Mouse (Mus musculus) right cerebral cortex, postnatal 25 days (tissue): ENCODE results near the gene Tmem39b.
"Not testable (repeated sequence)": the region's sequence is repeated elsewhere in the genome, so short reads cannot be mapped to it uniquely, and the experiment has no call there.

Experiments used
- DNase-seq: peaks from one replicate; pipeline ENCODE4 v3.0.0; 2022

Gene Tmem39b

DNA sequence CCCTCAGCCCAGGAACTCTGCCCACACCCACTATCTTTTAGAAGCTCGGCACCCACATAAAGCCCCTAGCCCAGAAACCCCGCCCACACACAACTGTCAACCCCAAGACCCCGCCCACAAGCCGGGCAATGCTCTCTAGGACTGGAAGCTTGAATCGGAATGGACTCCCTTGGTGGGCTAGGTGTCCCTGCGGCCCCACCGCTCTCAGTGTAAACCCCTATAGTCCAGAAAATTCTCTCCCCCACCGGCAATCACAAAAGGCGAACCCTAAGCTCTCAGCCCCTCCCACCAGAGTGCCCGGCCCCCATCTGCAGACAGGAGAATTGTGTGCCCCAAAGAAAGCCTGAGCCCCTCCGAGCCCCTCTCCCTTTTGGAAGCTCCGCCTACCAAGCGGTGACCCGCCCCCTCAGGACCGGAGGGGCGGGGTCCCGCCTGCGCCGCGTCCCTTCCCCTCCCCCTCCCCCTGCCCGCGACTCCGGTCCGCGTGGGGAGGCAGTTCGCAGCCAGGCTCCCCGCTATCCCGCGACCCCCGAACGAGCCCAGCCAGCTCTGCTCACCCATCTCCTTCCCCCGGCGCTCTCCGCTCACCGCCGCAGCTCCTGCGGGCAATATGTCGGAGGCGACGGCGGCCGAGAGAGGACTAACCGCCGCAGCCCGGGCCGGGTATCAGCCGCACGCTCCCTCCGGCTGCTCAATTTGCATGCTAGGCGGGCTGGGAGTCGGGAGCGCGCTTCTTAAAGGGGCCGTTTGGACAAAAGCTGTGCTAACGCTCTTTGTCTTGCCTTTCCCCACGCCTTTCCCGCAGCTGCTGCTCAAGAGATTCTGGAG lies at the start of gene Tmem39b:
Gene Tmem39b, minus strand, starts transcription at position 681 of the 828 bp plus-strand sequence.
- peak; percentile 93 for DNase-seq

DNA sequence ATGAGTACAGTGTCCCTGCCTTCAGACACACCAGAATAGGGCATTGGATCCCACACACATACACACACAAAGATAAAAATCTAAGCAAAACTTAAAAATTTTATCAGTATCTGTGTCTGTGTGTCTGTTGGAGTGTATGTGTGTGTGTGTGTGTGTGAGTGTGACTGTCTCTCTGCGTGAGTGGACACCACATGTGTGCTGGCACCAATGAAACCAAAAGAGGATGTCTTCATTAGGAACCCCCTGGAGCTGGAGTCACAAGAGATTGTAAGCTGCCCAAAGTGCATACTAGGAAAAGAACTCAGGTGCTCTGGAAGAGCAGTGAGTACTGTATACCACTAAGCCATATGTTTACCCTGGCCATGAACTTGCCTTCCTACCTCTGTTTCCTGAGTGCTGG lies 49.5 kb upstream of the Tmem39b start:
- DNase-seq: no peak

DNA sequence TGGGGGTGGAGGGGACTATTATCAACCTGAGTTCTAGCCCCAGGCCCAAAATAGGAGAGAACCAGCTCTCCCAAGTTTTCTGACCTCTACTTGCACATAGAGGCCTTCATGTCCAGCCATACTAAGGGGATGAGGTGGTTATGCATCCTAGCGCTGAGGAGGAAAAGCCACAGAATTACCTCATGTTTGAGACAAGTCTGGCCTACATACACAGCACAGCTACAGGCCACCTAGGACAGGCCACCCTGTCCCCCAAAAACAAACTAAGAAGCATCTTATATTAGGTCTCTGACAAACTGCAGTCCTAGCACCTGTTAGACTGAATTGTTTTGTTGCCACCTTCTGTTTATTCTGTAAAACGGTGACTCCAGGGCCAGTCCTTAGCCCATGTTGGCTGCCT lies 46.9 kb upstream of the Tmem39b start:
- DNase-seq: no peak

DNA sequence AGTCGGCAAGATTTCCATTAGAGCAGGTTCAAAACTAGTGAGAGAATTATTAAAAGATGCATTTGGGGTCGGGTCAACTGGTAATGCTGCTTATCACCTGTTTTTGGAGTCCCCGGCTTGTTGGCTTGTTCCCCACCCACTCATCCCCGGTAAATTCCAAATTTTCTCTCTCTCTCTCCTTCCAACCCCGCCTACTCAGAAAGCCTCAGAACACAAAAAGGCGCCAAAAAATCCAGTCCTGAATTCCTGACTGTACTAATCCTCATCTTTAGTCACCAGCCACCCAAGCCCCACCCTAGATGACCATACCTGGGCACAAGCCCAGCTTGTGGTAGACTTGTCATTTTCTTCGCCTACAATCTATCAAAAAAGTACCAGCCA lies 46.4 kb upstream of the Tmem39b start:
- DNase-seq: no peak

DNA sequence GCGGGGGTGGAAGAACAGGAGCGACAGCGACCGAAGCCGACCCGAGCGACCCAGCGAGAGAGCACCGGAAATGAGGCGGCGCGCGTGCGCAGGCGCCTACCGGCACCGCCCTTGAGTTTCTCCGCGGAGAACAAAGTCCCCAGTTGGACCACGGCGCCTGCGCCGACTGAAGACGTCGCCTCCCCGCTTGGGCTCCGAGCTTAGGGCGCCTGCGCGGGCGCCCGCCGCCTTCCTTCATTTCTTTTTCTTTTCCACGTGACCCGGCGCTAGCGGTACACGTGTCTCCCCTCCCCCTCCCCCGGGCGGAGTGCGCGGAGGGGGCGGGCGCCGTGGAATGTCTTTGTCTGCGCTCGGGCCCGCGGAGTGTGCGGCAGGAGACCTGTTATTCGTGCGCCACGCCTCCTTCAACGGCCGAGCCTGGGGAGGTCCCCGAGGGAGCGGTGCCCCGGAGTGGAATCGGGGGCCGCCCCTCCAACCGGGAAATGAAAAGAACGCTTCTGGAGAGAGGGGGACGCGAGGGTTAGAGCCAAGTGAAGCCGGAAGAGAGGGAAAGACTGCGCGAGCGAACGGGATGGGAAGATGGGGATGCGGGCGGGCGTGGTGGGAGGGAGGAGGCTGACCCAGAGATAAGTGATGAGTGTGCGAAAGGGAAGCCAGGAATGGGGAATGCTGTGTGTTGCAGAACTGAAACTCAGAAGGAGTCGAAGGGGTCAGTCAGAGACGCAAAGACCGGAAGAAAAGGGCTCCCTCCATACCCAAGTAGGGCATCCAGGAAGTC lies 45.8 kb upstream of the Tmem39b start, which contains the start of gene Khdrbs1:
Gene Khdrbs1, minus strand, starts transcription at position 72 of the 778 bp plus-strand sequence.
- DNase-seq: peak; percentile 96

DNA sequence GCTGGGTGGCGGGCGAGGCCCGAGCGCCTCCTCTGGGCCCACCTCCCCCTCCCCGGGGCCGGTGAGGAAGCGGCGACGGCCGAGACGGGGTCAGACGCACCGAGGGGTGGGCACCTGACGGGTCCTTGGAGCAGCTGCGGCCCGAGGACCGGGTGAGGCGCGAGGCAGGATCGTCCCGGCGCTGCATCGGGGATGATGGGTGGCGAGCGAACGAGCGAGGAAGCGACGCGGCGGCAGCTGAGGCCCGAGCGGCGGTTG lies 45.3 kb upstream of the Tmem39b start:
- DNase-seq: no peak

DNA sequence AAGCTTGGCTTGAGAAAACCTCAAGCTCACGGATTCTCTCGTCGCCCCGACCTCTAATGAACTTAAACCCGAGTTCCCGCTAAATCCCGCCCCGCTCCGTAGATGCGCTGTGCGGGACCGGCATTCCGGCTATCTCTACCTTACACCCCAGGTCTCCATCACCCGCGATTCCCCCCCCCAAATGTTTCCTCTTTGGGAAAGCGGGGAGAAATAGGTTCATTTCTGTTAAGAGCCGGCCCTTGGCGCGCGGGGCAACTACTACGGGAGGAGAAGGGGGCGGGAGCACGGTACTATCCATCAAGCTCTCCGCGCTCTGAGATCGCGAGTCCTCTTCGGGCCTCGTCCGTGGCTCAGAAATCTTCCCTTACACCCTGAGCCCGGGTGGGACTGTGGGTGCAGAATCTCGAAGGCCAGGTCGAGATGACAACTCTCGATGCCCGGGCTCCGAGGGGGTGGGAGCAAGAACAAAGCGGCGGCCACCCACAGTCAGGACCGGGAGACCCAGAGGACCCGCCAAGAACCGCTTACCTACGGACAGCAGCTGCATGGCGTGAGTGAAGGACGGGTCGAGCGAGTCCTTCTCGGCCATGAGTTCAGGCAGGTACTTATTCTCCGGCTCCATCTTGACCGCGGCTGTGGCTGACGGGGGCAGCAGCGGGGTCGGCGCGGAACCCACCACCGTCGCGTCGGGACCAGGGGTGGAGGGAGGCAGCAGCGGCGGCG lies 44.8 kb upstream of the Tmem39b start:
- peak; percentile 56 for DNase-seq

DNA sequence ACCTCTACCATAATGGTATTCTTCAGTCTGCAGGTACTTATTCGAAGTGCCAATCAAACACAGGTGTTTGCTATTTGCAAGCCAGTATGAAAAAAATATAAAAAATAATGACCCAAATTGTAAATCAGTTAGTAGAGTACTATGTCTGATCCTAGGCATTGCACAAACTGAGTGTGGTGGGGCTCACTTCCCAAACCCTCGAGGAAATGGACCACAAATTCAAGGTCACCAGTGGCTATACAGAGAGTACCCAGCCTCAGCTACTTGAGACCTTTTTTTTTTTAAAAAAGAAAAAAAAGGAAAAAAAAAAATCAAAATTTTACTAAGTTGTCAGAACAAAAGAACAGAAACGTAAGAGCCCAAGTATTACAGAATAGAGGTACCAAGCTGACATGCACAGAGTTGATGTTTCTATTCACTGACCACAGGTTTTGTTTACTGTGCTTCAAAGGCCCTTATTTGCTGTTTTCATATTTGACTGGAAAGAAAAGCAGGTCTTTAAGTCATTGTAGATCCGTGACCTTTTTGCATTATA lies 42.5 kb upstream of the Tmem39b start:
- no peak for DNase-seq

DNA sequence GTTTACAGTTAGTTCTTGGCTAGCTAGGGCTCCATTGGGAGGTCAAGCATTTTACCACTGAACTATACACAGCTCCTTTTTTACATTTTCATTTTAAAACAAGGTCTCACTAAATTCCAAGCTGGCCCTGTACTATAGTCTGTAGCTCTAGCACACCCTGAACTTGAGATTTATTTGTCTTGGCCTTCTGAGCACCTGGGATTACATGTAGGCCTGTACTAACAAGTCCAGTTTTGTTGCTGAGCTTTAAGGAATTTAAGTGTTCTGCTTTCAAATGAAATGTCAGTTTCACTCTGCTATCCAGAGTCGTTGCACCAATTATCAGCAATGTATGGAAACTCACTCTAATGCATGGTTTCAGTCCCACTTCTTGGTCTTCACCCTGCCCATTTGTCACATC lies 39.5 kb upstream of the Tmem39b start:
- no peak for DNase-seq

DNA sequence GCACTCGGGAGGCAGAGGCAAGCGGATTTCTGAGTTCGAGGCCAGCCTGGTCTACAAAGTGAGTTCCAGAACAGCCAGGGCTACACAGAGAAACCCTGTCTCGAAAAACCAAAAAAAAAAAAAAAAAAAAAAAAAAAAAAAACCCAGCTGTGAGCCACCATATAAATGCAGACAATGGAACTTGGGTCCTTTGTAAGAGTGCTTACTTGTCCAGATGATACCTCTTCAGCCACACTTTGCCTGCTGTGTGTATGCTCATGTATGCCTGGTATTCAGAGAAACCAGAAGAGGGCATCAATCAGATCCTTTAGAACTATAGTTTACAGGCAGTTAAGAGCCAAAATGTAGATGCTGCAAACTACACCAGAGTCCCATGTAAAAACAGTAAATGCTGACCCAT lies 38.8 kb upstream of the Tmem39b start:
- not testable (repeated sequence) for DNase-seq

DNA sequence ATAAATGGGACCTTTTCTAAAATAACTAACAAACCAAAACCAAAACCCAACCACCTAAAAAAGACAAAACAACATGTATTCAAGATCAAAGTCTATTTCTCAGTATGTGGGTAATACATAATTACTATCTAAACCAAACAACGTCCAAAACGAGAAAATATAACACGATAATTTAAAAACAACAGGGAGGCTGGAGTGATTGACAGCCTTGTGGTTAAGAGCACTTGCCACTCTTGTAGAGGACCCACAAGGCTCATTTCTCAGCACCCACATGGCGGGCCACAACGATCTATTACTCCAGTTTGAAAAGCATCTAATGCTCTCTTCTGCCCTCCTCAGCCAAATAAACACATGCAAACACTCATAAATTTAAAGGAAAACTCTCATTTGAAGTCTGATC lies 34.8 kb upstream of the Tmem39b start:
- DNase-seq: no peak

DNA sequence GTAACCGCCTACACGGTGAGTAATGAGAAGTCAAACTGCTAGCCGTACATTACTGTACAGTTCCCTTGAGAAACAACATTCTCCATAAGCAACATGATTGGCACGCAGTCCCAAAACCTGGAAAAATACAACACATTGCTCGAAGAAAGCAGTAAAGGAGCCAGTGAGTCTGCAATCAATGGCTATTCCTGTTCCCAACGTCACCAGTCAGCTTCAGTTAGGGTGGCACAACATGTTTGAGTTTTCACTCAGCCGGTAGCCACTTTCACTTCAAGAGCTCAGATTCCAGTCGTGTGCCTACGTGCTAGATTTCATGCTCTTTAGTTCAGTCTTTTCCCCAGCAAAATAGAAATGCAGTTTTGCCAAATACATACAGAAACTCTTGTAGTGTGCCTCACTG lies 19.7 kb upstream of the Tmem39b start:
- no peak for DNase-seq

DNA sequence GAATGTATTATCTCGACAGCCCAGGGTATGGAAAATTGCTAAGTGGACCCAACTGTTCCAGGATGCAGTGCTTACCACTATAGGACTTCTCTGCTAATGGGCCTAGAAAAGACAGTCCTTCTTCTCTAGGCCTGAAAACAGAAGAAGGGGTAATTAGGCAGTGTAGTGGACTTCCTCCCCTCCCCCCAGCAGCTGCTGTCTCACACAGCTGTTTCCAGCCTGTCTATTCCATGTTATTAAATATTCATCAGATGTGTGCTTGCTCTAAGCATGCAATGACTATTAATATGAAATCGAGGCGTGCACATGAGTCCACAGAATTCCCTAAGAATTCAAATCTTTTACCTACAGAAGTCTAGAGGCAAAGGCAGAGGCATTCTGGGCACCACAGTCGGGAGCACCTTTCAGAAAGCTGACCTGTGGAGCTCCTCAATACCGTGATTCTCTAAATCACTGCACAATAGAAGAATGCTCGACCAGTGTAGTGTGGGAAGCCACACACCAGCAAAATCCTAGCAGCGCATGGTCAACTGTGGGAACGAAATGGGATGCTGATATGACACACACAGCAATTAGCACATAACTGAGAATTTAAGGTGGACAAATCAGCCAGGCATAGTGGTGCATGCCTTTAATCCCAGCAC lies 13.0 kb upstream of the Tmem39b start:
- no peak for DNase-seq

DNA sequence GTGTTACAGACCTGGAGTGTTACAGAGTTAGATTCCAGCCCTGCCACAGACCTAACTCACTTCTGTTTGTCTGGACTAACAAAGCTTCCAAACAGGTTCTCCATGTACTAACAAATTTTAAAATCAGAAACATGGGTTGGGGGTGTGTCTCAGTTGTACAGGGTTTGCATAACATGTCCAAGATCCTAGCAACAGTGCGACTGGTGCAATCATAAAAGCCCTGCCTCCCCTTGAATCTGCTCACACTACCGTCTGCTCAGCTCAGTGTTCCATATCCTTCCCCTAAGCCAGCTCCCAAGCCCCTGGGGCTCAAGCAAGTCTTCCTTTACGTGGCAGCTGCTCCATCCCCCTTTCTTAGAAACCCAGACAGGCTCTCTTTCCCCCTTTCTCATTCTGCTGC lies 10.1 kb upstream of the Tmem39b start:
- DNase-seq: no peak

DNA sequence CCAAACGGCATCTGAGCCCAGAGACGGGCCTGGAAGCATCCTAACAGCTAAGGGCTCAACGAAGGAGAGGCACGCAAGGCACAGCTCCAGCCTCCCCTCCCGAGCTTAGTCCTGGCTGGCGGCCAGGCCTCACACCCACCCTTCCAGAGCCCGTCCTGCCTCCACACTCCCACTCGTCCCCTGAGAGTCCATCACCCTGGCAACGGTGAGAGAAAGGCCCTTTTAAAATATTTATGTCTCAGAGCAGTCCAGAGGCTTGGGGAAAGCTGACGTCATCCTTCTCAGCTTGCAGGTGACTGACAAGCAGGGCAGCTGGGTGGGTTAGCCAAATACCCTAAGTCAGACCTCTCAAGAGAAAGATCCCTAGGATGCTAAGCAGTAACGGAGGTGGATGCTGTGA lies 5.8 kb upstream of the Tmem39b start:
- peak; percentile 83 for DNase-seq

DNA sequence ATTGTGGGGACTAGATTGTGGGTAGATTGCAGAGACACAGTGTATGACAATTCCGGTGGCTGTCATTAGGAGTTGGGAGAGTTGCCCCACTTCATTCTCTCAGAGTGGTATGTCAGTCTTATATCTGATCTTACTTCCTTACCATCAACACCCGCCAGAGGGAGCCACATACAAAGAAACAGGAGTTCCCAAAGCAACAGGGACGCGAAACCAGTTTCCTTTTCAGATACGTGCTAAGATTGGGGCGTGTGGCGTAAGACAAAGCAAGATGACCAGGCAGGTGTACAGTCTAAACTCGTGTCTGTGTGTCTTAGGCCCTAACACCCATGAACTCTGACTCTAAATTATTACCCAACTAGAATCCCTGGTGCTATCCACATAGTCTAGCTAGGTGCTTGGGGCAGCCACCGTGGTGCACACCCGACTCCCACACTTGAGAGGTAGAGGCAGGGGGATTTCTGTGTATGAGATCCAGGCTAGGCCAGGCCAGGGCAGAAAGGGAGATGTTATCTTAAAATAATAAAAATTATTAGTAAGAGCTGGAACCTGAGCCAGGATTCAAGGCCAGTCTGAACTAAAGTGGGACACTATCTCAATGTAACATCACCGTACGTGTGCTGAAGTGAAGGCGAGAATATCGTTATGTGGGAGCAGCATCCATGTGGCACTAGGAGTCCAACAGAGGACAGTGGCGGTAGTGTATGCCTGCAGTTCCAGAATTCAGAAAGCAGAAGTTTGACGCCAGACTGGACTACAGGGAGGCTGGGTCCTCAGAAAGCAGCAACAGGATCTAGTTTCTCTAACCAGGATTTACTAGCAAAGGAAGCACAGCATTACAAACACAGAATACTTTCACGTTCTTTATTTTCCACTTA lies 5.1 kb upstream of the Tmem39b start:
- DNase-seq: peak; percentile 73

DNA sequence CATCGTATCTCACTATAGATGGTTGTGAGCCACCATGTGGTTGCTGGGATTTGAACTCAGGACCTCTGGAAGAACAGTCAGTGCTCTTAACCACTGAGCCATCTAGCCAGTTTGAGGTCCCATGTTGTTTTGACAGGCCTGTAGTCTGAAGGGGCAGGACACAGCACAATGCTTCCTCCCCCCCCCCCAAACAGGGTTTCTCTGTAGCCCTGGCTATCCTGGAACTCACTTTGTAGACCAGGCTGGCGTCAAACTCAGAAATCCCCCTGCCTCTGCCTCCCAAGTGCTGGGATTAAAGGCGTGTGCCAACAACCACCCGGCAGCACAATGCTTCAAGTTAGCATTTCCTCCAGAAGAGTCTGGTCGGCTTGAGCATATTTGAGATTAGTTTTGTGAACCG lies 4.0 kb upstream of the Tmem39b start:
- not testable (repeated sequence) for DNase-seq

DNA sequence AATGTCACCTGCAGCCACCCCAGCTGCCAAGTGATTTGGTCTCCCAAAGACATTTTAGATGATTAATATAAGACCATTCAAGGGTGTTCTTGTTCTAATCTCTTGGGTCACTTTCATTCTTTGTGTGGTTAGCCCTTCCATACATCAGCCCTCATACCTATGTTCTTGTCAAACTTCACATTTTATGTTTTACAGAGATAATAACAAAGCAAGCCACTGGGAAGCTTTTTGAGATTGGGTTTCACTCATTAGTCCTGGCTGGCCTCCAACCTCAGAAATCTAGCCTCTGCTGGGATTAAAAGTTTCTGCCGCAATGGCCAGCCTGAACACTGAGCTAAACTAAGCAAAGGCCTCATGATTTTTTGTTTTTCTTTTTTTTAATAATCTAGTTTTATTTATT lies 3.6 kb upstream of the Tmem39b start:
- no peak for DNase-seq

DNA sequence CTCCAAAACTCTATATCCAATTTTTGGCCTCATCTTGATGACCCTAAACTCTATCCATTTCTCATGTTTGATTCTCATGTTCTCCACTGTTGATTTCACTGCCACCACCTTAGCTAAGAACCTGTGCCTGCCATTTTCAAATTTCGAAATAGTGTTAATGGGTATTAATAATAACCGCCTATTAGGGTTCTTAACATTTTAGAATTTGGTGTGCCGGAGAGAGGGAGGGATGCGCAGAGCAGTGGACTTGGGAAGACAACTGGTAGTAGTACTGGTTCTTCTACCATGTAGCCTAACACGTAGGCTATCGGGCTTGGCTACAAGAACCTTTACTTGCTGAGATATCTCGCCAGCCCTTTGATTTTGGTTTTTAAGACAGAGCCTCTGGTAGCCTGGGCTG lies 553 bp upstream of the Tmem39b start:
- DNase-seq: no peak

DNA sequence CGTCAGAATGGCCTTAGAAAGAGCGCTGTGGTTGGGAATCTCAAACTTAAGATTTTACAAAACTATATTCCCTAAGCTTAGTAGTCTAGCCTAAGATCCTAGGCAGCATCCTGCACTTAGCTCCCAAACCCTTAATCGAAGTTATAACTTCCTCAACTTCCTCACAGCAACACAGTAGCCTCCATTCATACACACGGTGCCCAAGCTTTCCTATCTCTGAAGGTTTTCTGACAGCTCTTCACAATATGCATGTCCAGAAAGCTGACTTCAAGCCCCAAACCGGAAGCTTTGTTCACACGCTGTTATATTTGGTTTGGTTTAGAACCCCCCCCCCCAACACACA lies 852 bp downstream of the Tmem39b start:
- DNase-seq: no peak

DNA sequence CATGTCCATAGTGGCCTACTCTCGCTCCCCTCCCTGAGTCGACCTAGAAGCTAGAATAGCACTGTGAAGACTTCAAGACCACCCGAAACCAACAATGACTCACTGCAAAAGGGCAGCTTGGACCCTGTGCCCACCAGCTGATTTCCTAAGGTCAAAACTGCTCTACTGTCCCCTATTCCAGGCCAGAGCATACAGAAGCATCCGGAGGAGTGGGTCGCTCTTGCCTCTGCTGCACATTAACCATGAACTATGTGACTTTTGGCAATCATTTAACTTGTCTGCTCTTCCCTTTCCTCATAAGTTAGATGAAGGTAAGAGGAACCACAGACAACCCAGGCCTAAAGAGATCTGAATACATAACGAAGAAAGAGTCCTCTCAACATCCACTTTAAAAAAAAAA lies 12.1 kb downstream of the Tmem39b start:
- DNase-seq: no peak

DNA sequence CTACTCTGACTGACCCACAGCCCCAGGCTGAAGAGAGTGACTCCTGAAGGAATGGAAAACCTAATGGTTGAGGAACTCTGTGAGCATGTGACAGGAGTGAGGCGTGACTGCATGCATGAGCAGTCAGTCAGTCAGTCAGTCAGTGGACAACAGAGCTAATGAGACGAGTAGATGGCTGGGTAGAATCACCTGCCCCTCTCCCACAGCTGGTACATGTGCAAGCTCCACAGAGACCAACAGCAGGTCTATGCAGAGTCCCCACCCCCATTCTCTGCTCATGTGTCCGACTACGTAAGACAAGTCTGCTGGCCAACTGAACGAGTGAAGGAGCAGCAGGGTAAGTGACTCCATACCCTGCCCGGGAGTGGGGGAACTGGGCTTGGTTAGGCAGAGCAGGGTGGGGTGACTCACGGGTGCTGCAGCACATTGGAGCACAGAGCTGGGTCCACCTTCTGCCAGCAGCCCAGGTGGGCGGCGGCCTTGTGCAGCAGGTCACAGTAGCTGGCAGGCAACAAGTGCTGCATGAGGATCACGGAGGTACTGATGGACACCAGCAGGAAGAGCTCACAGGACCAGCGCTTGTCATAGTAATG lies 12.6 kb downstream of the Tmem39b start:
- no peak for DNase-seq
